Mouse (Mus musculus) heart, adult 9 months (tissue): Measurements from ENCODE around the gene Wwox.

Experiments used
- DNase-seq, 2 experiments: peaks; one replicate each; pipeline ENCODE4 v3.0.0; 2022; ENCODE audit warnings: low spot score in 2 of 2

Wwox gene

DNA sequence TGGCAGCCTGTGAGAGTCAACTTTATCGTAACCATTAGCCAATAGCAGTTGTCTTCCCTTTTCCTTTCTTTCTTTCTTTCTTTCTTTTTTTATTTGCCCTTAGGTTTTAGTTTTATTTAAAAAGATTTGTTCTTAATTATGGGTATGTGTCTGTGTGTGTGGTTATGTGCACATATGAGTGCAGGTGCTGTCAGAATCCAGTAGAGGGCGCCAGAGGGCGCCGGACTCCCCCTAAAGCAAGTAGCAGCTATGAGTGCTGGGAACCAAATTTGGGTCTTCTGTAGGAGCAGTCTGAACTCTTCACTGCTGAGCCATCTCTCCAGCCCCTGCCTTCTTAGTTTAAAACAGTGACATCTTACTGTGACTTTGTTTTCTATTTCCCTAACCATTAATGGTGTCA, 529.4 kb downstream of the Wwox start:
- DNase-seq: no peak

DNA sequence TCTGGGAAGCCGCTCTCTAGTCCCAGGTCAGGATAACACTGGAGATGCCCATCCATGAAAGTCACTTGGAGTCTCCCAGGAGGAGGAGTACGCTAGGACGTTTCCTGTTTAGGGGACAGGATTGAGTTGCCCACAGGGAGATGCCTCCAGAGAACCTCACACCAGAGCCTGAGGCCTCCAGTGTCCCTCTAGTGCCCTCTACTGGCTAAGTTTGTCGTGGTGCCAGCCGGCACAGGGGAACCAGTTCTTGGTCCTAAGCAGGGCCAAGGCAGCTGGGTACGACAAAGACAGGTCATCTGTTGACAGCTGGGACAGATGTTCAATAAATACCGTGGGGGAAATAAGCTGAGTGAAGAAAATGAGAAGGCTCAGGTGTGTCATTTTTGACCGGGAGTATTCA, 531.9 kb downstream of the Wwox start:
- peak; percentile 47 to 62 for DNase-seq

DNA sequence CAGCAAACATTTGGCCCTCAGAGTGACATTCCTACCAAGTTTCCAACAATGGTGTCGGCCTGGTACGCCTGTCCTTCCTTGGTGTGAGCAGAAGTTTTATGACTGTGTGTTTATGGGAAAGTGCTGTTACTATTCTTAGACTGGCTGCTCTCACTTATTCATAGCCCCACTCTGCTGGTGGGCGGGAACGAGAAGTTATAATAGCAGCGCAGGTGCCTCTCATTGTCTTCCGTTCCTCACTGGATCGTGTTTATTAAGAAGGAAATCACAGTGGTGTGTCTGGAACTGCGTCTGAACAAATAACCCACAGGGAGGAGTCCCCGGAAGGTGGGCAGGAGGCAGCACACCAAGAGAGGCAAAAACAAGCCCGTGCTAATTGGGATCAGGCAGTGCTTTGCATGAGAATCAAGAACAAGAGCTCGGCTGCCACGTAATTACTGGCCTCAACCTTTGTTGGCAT, 533.6 kb downstream of the Wwox start:
- DNase-seq: peak; percentile 41 to 47

DNA sequence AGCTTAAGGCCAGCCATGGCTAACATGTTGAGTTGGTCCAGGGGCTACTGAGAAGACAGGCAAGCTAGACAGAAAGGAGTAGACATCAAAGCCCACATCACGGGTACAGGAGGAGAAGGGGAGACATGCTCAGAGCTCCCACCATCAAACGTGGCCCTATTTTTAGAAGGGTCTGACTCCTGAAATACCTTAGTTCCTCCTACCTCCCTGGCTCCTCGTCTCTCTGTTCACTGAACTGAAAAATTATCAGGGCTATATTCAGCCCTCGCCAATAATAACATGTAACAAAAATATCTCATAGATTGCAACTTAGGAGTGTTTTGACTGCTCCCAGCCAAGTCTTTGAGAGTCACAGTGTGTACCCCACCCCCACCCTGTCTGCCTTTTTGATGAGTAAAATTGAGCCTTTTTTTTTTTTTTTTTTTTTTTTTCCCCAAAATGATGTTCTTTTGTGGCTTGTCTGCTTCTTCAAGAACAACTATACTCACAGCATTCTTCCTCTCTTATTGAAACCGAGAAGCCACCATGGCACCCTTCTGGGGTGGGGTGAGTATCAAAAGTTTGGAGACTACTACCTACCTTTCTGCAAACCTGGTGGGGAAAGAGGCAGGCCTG, 535.0 kb downstream of the Wwox start:
- peak; percentile 27 to 31 for DNase-seq

DNA sequence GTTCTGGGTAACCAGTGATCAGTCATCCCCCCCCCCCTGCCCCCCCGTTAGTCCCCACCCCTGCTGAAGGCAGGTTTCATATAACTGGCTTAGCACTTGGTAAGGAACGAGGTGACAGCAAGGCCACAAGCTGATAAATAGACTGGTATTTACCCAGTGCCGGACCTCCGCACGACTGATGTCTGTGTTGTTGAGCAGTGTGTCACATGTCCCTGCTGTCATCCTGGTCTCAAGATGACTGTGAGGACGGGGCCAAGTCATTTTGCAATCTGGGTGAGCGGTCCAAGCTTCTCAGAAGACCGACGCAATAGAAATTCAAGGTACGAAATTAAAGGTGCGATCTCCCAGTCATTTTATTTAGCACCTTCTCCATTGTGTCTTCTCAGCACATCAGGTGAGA, 538.3 kb downstream of the Wwox start:
- peak; percentile 19 to 31 for DNase-seq

DNA sequence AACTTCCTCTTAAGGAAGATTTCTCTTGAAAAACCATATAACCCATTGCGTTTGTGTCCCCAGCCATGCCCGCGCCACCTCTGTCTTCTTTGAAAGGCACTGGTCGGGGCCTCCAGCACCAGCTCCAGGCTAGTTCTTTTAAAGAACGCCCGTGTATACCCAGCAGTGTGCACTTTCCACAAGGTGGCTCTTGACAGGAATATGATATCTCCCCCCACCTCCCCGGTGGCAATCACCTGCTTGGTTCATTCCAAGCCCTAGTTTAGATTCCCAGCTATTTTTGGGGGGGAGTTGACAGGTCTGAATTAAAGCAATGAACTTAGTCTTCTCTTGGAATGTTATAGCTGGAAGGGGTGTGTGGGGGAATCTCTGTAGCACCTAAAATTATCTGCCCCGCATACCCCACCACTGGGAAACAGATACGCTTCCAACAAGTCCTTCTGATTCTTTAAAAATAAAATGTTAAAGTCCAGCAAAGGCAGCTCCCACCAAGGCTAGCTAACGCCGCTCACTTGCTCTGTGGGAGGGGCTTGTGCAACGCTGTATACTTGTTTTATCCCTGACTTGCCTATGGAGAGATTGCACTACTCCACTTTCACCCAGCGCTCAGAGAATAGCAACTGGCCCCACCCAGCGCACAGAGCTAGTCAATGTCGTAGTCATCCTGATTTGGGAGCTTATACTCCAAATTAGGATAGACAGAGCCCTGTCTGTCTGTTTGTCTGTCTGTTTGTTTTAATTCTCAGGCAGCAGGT, 538.9 kb downstream of the Wwox start:
- no peak for DNase-seq

DNA sequence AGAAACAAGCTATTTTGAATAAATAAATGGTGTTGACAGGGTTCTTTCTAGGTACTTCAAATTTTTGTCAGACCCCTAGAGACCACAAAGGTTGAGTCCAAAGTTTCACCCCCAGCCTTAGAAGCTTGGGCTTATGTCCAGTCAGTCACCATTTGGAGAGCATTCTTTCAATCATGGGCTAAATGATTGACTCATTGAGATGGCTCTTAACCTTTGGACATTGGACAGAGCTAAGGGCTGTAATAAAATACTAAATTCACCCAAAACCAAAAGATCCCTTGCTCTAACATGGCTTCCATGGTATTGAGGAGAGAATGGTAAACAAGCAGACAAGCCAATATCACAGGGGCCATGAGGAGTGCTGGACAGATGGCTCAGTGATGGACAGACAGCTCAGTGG, 540.2 kb downstream of the Wwox start:
- DNase-seq: no peak

DNA sequence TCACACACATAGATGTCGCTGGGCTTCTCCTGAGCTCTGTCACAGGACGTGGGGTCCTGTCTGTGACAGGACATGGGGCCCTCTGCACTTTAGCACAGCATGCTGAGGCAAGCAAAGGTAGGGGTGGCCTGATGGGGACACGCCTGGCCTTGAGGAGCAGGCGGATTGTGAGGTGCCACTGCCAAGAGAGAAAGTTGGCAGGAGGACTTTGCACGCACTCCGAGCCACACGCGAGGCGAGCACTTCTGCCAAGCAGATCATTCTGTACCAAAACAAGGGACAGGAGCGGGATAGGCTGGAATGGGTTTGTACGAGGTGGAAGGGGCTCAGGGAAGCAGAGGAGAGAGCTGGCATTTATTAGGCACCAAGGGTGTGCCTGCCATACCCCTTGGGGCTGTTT, 543.3 kb downstream of the Wwox start:
- DNase-seq: no peak

DNA sequence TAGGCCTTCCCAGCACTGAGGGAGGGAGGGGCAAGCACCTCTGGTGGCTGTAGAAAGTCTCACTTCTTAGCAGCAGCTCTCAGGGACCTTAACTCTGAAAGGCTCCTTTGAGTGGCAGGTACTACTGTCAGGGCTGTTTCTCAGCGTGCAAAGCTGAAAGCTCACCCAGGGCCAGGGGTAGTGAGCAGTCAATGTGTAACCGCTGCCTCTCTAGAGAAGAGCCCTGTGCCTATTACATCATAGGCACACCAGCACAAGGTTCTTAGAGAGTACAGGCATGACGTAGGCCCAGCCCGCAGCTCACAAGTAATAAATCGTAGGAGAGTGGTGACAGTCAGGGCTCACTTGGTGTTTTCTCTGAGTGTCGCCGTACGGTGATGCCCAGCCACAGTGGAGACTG, 545.0 kb downstream of the Wwox start:
- DNase-seq: no peak

DNA sequence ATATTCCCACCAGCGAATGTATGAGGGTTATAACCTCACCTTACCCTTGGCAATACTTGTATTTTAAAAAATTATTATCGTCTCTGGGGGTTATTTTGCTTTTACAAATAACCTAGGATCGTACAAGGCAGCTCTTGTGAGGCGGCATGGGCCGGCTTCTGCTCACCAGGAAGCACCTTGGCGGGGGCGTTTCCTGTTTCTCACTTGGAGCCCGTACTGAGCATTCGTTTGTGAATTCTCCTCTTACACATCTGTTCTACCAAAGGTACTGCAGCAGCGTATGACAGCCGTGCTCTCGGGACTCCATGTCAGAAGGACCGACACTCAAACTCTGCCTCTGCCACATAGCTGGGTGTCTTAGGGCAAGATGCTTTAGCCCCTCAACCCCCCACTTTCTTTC, 546.5 kb downstream of the Wwox start:
- no peak for DNase-seq

DNA sequence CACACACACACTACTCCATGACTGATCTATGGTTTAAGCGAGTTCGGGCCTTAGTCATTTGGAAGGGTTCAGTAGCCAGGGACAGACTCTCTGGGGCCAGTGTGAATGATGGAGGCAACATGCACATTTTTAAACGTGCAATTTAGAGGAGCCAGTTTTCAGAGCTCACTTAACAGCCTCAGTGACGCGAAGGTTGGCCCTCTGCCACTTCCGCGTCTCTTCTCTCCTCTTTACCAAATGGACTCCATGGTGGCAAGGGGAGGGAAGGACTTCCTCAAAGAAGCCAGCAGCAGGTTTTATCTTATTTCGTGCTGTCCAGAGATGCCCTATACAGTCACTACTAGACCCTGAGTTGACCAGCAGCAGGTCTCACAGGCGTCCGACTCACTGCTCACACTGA, 547.5 kb downstream of the Wwox start:
- DNase-seq: no peak

DNA sequence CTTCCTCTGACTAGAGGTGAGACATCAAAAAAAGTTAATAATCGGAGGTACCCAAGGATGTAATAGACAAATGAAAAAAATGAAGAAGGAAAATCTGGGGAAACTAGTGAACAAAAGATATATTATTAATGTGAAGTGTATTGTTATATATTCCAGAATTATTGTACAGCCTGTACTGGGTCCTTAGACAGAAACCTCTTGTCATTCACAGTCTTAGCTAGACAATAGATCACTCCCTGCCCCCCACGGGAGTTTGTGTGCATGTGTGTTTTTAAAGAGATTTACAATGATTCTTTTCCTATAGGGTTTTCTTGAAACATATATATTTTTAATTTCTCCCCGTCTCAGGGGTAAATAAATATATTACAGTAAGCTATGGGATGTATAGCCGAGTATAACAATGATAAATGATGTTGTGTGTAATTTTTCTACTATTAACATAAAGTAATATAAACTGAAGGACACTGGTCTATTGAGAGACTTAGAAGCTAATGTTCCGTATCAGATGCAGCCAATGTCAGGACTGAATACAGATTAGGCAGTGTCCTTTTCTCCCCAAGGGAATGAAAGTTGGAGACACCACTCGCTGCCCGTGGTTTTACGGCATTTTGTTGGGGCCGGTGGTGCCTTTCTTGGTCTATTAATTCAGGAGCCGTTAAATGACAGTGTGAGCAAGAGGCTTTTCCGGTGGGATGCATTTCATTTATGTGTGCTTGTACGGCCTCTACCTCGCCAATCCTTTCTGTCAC, 551.6 kb downstream of the Wwox start:
- DNase-seq: no peak

DNA sequence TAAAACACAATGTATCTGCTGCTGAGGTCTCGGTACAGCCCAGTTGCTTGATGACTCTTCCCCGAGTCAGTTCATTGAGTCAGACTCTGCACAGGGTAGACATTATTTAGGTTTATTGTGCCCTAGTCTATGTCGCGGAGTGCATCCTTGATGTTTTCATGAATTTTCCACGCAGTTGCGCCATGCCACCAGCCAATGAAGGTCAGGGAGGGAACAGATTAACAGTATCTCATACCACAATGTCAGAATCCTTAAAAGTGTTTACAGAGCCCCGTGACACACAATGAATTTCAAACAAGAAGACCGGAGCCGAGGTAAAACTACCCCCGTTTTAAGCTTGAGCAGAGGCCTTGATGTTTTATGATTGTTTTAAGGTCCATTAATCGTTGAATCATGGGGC, 561.3 kb downstream of the Wwox start:
- no peak for DNase-seq

DNA sequence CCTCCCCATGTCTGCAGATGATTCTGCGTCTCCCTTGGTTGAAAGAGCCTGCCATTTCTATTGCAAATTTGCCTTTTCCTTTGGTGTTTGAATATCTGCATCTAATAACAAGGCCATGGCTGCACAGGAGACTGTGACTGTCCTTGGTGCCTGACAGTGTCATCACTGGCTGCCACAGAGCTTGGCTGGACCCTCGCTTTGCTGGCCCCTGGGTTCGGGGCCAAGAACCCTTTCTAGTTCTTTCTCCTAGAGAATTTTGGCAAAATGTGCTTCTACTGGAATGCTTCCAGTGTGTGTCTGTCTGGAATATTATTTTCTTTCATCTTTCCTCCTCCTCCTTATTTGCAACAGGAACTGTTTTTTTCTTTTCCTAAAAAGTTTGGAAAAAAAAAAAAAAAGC, 565.6 kb downstream of the Wwox start:
- no peak for DNase-seq

DNA sequence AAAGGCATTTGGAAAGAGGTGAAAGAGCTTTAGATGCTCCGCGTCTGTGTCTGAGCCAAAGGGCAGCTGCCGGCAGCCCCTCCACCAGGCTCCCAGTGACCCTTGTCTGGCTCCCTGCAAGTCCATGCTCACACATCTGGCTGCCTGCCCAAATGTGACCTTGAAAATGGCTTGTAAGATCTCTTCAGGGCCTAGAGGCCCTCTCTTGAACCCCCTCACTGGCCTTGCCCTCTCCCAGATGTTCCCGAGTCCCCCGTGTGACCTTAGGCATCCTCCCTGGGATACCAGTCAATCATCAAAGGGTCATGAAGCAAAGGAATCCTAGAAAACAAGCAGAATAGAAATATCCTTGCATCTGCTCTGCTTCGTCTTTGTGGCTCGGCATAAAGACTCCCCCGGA, 567.1 kb downstream of the Wwox start:
- no peak for DNase-seq

DNA sequence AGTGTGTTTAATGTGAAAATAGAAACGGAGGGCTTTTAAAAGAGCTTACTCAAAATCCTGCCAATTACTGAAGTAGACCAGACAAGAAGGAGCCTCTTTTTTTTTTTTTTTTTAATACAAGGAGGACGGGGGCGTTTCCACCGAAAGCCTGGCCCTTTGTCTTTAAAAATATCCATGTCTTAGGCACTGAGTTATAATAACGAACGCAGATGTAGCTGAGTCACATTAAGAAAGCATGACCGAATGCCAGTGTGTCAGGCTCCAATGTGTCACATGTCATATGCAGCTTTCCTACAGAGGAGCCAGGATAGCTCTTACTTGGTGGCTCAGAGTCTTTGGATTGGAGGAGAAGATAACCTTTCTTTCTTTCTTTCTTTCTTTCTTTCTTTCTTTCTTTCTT, 567.8 kb downstream of the Wwox start:
- no peak for DNase-seq

DNA sequence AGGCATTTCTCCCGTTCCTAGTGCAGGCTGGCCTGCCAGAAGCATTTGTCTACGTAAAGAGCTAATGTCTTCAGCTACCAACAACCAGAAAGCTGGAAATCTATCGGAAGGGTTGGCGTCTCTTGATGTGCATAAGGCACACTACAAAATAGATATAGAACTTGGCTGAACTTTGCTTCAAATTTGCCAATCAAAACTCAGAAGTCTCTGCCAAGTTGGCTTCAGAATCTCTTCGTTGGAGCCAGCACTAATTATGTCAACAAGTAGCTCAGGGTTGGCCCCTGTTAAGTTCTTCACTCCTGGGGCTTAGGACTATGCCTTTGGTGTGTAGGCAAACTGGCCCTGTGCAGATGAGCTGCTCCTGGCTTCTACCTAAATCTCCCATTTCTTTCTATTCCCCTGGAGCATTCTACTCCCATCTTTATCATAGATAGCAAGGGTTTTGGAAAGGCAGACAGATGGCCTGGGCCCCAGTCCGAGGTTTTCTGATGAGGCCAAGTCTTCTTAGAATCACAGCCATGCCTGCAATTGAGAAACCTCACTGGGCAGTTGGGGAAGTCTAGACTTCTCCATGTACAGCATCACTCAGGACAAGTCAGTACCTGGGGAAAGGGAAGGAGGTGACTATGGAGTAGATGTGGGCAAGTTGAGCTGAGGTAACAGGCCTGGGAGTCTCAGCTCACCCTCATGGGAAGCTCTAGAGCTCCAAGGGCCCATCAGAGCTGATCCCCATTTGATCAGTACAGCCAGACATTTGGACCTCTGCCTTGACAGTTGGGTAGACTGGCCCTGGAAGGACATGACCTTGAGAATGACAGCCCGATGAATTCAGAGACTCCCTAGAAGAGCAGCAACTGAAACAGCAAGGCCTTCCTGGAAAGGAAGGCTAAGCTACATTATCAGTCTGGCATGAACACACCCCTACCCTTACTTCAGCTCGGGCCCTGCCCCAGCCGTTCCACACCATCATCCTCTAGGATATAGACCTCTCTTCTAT, 569.5 kb downstream of the Wwox start:
- peak; percentile 36 to 61 for DNase-seq

DNA sequence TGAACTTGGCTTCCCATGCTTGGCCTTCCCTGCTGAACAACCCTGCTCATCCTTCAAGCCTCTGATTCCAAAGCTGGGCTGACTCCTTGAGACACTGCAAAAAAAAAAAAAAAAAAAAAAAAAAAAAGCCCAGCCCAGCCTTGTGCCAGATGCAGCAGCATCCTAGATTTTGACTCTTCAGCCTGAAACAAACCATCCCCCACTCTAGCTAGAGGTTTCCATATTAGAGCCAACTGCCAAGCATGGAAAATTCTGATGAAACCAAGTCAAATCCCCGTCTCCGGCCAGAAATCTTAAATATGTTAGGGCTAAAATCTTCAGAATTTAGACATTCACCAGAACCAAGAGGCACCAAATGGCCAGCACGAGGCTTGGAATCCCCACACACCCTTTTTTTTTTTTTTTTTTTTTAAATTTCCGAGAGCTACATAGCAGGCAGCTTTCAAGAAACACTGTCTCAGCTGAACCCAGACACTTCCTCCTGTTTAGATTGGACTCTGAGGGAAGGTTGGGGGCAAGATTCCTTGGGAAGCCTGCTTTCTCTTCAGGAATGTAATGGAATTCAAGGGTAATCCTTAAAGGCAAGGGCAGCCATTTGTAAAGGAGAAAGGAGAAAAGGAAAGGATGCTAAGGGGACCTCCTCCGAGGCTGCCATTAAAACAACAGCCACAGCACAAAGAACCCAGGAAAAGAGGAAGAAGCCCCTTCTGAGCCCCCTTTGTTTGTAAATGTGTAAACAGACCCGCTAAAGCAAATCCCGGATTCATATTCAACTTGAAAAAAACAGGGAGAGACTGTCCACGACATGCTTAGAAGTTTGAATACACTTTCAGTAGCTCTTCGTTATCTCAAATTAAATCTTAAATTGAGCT, 570.7 kb downstream of the Wwox start:
- DNase-seq: no peak

DNA sequence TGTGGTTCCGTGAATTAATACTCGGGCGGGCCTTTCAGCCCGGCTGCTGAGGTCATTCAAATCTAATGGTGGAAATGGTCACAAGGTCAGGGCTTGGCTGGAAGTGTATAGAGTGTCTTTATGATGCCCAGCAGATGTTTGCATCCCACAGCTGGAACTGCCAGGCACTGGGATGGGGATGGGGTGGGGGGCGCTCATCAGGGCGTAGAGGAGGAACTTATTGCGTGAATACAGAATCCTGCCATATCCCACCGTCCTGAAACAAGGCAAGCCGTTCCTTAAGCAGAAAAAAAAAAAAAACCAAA, 571.3 kb downstream of the Wwox start:
- no peak for DNase-seq

DNA sequence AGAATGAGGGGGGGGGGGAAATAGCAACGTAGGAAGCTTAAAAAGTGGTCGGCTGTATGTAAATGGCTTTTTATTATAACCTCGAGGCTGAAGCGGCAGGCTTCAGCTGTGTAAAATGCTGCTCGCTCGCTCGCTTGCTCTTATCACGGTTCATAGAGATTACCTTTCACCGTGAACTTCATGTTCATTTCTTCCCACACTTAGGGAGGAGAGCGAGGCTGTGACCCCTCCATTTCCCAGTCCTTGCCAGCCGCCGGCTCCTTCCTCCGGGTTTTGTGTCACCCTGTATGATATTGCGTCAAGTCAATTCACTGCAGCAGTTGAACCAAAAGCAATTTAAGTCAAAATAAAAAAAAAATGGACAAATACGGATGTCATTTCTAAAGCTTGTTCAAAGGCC, 580.2 kb downstream of the Wwox start:
- no peak for DNase-seq

DNA sequence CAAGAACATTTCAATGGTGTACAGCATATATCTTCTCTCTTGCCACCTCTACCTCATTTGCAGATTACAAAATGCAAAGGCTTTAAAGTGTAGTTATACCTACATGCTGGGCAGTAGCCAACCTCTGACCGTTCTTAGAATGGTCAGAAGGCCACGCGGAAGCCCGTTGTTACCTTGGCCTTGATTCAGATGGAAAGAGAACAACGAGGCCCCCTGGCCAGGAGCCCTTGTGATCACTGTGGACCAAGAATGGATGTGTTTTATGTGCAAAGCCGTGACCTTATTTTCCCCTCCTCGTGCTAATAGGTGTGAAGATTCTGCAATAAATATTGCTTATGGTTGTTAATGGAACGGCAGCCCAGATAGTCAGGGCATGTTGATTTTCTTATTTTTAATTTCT, 582.3 kb downstream of the Wwox start:
- no peak for DNase-seq
